Mouse (Mus musculus) liver, embryonic 14.5 days (tissue): ENCODE results near the gene Cnbp. TPM values are rescaled to one million over a fixed set of nuclear protein-coding genes. Genes with fewer than 3 reads are reported as not detected.
A peak's percentile ranks its signal among the peaks of the same experiment; 100 is the strongest.

Experiments
- ATAC-seq: fragments of 200-750 bp; cut with Nextera tagmentation; 2 replicates; pipeline ENCODE4 v1.8.0; 2017; ENCODE audit warnings: moderate number of reproducible peaks, mild to moderate bottlenecking, moderate library complexity; ENCODE audit not compliant: insufficient read depth
- DNase-seq, 3 experiments: peaks; one replicate each; pipeline ENCODE4 v3.0.0-alpha.2; 2012 to 2013; ENCODE audit warnings: low read depth in 3 of 3, low spot score in 3 of 3
- H3K27ac ChIP-seq: fragments of 300-500 bp; sonication (generic); 2 replicates; pipeline ENCODE4 v1.5.1; 2014; ENCODE audit warnings: moderate library complexity, mild to moderate bottlenecking, control low read depth, inconsistent platforms
- H3K27me3 ChIP-seq: fragments of 300-500 bp; sonication (generic); 2 replicates; pipeline ENCODE4 v1.6.1; 2014; ENCODE audit warnings: mild to moderate bottlenecking, low read length, moderate library complexity; ENCODE audit not compliant: control insufficient read depth, insufficient read depth
- H3K36me3 ChIP-seq: fragments of 300-500 bp; sonication (generic); replicated peaks from 2 replicates; pipeline ENCODE4 v1.6.1; 2014; ENCODE audit warnings: low read depth; ENCODE audit not compliant: control insufficient read depth, insufficient read depth
- H3K4me1 ChIP-seq, 2 experiments: fragments of 200-500 bp in 1 of 2; fragments of 300-500 bp in 1 of 2; sonication (generic) in 1 of 2; replicated peaks; 2 replicates each; pipeline ENCODE4 v1.6.1; 2012 to 2014; ENCODE audit warnings: antibody characterized with exemption in 1 of 2, inconsistent platforms in 1 of 2, low read length in 1 of 2; ENCODE audit not compliant: control insufficient read depth in 2 of 2, insufficient read depth in 2 of 2
- H3K4me2 ChIP-seq: fragments of 300-500 bp; sonication (generic); 2 replicates; pipeline ENCODE4 v1.6.1; 2014; ENCODE audit warnings: low read depth, mild to moderate bottlenecking, control low read depth, moderate library complexity
- H3K4me3 ChIP-seq, 2 experiments: fragments of 200-500 bp in 1 of 2; fragments of 300-500 bp in 1 of 2; sonication (generic) in 1 of 2; 2 replicates each; pipeline ENCODE4 v1.5.1; 2012 to 2014; ENCODE audit warnings: low read depth in 2 of 2, low read length in 2 of 2, mild to moderate bottlenecking in 2 of 2, control low read depth in 1 of 2, inconsistent platforms in 1 of 2, moderate library complexity in 1 of 2; ENCODE audit not compliant: insufficient read depth in 1 of 2
- H3K9ac ChIP-seq: fragments of 300-500 bp; sonication (generic); replicated peaks from 2 replicates; pipeline ENCODE4 v1.6.1; 2014; ENCODE audit warnings: mild to moderate bottlenecking, control low read depth, moderate library complexity
- H3K9me3 ChIP-seq: fragments of 300-500 bp; sonication (generic); 2 replicates; pipeline ENCODE4 v1.6.1; 2016; ENCODE audit warnings: low read length, mixed read lengths; ENCODE audit not compliant: control insufficient read depth
- CTCF ChIP-seq: IDR thresholded peaks from 2 replicates; pipeline ENCODE4 v1.5.1; 2016; ENCODE audit warnings: antibody characterized with exemption, low read depth, control low read depth
- EP300 ChIP-seq: IDR thresholded peaks from 2 replicates; pipeline ENCODE4 v1.6.1; 2016; ENCODE audit warnings: antibody characterized with exemption, low read depth
- WGBS: fragments of 180-500 bp; shearing (Covaris S2); extraction: QIAGEN DNeasy Blood & Tissue Kit; methylation state at CpG from one replicate; pipeline ENCODE4 v1.1.7; 2014; ENCODE audit not compliant: insufficient replicate concordance; 5-methylcytosine and 5-hydroxymethylcytosine counted together
- polyA plus RNA-seq, 2 experiments: library from polyadenylated mRNA; depleted of rRNA in 1 of 2; stranded (reverse) in 1 of 2; unstranded in 1 of 2; fragments of >200 nt; fragmentation: Nextera tagmentation in 1 of 2; extraction: Ambion mirVana in 1 of 2; gene quantifications; 2 replicates each; pipeline versions ENCODE4 v1.2.1 to v1.2.3; 2012 to 2014

Gene Cnbp
- polyA plus RNA-seq, 2 experiments, result 190 to 556 TPM

DNA sequence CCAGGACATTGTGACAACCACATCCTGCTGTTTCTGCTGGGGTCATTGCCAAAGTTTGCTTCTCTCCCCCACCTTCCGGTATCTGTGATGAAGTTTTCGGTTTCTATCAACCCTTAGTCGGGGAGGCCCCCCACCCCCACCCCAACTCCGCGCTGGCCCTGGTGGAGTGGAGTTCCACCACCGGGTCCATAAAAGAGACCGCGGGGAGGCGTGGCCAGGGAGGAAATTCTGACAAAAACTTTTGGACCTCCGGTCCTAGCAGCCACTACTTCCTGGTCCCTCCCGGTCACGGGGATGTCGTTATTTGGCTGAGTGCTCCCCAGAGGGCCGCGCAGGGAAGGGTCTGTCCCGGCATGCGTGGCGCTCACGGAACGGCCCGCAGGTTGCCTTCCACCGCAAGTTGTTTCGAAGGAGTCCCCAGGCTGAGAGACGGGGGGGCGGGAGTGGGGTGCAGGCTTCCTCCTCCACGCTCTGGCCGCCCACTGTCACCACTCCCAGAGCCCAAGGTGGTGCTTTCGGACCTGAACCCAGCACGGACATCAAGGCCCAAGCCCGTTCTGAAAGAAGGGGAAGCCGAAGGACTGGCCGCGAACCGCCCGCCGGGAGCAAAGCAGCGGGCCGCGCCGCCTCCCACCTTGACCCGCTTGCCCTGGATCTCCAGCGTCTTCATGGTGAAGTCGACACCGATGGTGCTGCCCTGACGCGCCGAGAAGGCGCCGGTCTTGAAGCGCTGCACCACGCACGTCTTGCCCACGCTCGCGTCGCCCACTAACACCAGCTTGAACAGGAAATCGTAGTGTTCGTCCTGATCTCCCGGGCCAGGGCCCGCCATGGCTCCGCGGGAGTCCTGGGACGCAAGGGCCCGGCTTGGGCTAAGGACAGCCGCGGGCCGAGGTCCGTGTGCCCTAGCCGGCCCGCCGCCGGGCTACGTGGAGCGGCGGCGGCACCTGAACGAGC, 39.9 kb downstream of the Cnbp start:
- DNase-seq (peak in 2 of 3 experiments; percentile 47), ATAC-seq (peak; percentile 12)
- TF ChIP-seq CTCF (no peak), EP300 (no peak)
- H3K27me3 ChIP-seq, result no peaks in the 10 kb centered on the region
- peak overlapping the region; percentile 86 for H3K4me2 ChIP-seq
- H3K9ac ChIP-seq, result peak overlapping the region; percentile 95
- peak overlapping the region; percentile 89 for H3K27ac ChIP-seq
- peak overlapping the region; percentile 81 to 85 for H3K4me3 ChIP-seq
- peaks cover 32 to 36% of the 10 kb centered on the region in 2 experiments for H3K4me1 ChIP-seq
- no peaks in the 10 kb centered on the region for H3K9me3 ChIP-seq
- H3K36me3 ChIP-seq, result peaks cover 13% of the 10 kb centered on the region
- under 1% methylated on average over 77 of the region's 77 CpGs for WGBS

DNA sequence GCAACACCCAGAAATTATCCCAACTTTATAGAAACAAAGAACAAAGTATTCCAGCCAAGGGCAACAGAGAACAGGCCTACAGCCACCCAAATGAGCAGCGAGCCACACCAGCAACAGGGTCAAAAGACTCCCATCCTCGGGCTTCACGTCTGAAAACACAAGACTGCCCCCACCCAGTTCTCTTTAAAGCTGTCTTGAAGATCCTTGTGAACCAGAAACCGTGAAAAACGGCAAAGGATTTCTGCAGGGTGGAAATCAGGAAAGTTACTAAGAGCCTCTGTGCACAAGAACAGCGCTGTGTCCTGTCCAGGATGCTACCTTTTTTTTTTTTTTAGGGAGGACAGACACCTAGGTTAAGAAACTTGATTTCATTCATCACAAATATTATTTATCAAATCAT, 40.6 kb downstream of the Cnbp start:
- ATAC-seq (no peak), DNase-seq (no peak)
- no peaks in the 10 kb centered on the region for H3K9me3 ChIP-seq
- H3K9ac ChIP-seq, result peak overlapping the region; percentile 95
- TF ChIP-seq CTCF, result no peak
- no peak for TF ChIP-seq EP300
- H3K4me2 ChIP-seq, result peak overlapping the region; percentile 86
- 17% methylated on average over 6 of the region's 6 CpGs for WGBS
- H3K27me3 ChIP-seq, result no peaks in the 10 kb centered on the region
- H3K36me3 ChIP-seq, result peaks cover 10% of the 10 kb centered on the region
- peaks cover 32 to 38% of the 10 kb centered on the region in 2 experiments for H3K4me1 ChIP-seq
- peak overlapping the region; percentile 81 to 85 for H3K4me3 ChIP-seq
- peak overlapping the region; percentile 89 for H3K27ac ChIP-seq

DNA sequence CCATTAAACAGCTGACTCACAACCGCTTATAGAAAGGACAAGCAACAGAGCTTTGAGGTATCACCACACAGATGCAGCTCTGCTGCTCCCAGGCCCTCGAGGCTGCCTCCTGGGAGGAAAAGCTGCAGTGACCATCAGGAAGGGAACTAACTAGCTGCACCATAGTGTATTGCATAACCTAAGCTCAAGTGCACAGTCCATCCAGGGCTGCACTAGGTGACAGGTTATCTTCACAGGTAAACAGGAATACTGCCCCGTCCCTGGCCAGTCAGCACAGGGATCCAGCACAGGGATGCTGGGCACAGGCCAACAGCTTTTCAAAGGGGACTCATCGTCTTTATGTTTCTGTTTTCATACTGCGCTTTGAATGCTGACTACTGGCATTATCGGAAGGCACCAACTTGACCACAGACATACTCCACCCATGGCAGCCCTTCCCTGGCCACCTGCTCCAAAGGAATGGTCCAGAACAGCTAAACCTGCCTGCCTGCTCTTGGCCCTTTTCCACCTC, 41.2 kb downstream of the Cnbp start:
- 24% methylated on average over 6 of the region's 6 CpGs for WGBS
- no peaks in the 10 kb centered on the region for H3K27me3 ChIP-seq
- peaks cover 15% of the 10 kb centered on the region for H3K36me3 ChIP-seq
- H3K4me2 ChIP-seq, result peak overlapping the region; percentile 86
- H3K4me3 ChIP-seq, result peak overlapping the region; percentile 81 to 85
- no peak; the same call in 1 of the 2 replicates for TF ChIP-seq CTCF
- 0 out of 2 replicates have a peak, but pooled peaks have one; percentile 12 for TF ChIP-seq EP300
- H3K4me1 ChIP-seq, result peaks cover 32 to 38% of the 10 kb centered on the region in 2 experiments
- ATAC-seq, result peak; percentile 11
- peak overlapping the region; percentile 89 for H3K27ac ChIP-seq
- DNase-seq, result peak in 2 of 3 experiments; percentile 45 to 47
- H3K9ac ChIP-seq, result peak overlapping the region; percentile 95
- no peaks in the 10 kb centered on the region for H3K9me3 ChIP-seq

DNA sequence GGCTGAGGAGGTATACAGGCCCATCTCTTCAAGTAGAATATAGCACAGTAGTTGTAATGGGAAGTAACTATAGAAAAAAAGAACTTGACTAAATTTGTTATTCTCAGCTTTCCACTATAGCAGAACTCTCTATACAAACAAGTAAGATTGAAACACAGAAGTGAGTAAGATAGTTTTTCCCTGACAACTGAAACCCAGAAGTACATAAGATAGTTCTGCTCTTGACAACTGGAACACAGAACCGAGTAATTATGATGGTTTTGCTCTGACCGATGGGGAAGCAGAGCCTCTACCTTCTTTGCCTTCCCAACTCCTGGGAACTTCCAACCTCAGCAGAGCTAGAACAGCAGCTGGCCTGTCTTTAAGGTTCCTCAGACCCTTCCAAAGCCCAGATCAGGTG, 41.8 kb downstream of the Cnbp start:
- Histone ChIP-seq H3K4me1 (peaks cover 32 to 38% of the 10 kb centered on the region in 2 experiments), H3K9me3 (no peaks in the 10 kb centered on the region), H3K4me2 (peak overlapping the region; percentile 86), H3K27me3 (no peaks in the 10 kb centered on the region), H3K4me3 (peak overlapping the region; percentile 81 to 85), H3K9ac (peak overlapping the region; percentile 95), H3K27ac (peak overlapping the region; percentile 89), H3K36me3 (peaks cover 21% of the 10 kb centered on the region)
- ATAC-seq, result no peak
- TF ChIP-seq EP300, result no peak
- no peak for TF ChIP-seq CTCF
- 61% methylated on average over 2 of the region's 2 CpGs for WGBS
- no peak for DNase-seq

DNA sequence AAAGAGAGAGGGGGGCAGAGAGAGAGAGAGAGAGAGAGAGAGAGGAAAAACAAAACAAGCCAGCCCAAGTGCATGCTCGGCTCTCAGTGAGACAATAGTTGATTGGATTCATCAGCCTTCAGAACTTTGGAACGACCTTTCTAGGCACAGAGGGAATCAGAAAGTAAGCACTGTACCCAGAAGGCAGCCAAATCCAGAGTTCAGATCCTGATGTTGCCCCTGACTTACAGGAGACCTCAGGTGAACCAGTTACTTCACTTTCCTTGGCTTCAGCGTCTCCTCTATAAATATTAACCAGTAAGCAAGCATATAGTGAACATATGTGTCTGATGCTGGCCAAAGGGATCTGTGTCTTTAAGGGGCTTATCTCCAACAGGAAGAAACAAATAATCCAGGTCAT, 42.4 kb downstream of the Cnbp start:
- Histone ChIP-seq H3K27ac (peak overlapping the region; percentile 89), H3K9ac (peak overlapping the region; percentile 95), H3K4me2 (peak overlapping the region; percentile 86), H3K4me1 (peaks cover 32 to 38% of the 10 kb centered on the region in 2 experiments), H3K9me3 (no peaks in the 10 kb centered on the region), H3K4me3 (peak overlapping the region; percentile 81 to 85), H3K36me3 (peaks cover 21% of the 10 kb centered on the region), H3K27me3 (no peaks in the 10 kb centered on the region)
- TF ChIP-seq CTCF, result no peak
- no peak for TF ChIP-seq EP300
- ATAC-seq (no peak), DNase-seq (no peak)
- 49% methylated on average over 3 of the region's 3 CpGs for WGBS
